Mouse (Mus musculus): Measurements from ENCODE around the gene Tradd. TPM values are rescaled to one million over a fixed set of nuclear protein-coding genes. Genes with fewer than 3 reads are reported as not detected.
A peak's percentile ranks its signal among the peaks of the same experiment; 100 is the strongest.

Tradd gene
- total RNA-seq, 2 experiments from 2014 or later = 11.1 to 13.3 TPM

GRCm38 (mm10) chr8:105275387-105275786 is 11.0 kb upstream of the Tradd start:
- no peak for ATAC-seq (ENCODE audit: poor library complexity, severe bottlenecking)

GRCm38 (mm10) chr8:105270916-105271186 is 6.4 kb upstream of the Tradd start:
- ATAC-seq (ENCODE audit: poor library complexity, severe bottlenecking) = no peak

- no peak for ATAC-seq (ENCODE audit: poor library complexity, severe bottlenecking)
Observed at GRCm38 (mm10) chr8:105270101-105270915, 5.9 kb upstream of the Tradd start.

GRCm38 (mm10) chr8:105269461-105269947 is 5.1 kb upstream of the Tradd start, which contains the start of gene Hsf4:
Hsf4 (plus strand) TSS chr8:105269801.
- peak; percentile 47 for ATAC-seq (ENCODE audit: poor library complexity, severe bottlenecking)

GRCm38 (mm10) chr8:105269075-105269458 is 4.7 kb upstream of the Tradd start:
- ATAC-seq (ENCODE audit: poor library complexity, severe bottlenecking) = no peak

- no peak for ATAC-seq (ENCODE audit: poor library complexity, severe bottlenecking)
Observed at GRCm38 (mm10) chr8:105268342-105269074, 4.1 kb upstream of the Tradd start.

- ATAC-seq (ENCODE audit: poor library complexity, severe bottlenecking) = no peak
Observed at GRCm38 (mm10) chr8:105266775-105267174, 2.4 kb upstream of the Tradd start.

- ATAC-seq (ENCODE audit: poor library complexity, severe bottlenecking) = peak; percentile 68
Observed at GRCm38 (mm10) chr8:105265128-105265527, 719 bp upstream of the Tradd start.

DNA sequence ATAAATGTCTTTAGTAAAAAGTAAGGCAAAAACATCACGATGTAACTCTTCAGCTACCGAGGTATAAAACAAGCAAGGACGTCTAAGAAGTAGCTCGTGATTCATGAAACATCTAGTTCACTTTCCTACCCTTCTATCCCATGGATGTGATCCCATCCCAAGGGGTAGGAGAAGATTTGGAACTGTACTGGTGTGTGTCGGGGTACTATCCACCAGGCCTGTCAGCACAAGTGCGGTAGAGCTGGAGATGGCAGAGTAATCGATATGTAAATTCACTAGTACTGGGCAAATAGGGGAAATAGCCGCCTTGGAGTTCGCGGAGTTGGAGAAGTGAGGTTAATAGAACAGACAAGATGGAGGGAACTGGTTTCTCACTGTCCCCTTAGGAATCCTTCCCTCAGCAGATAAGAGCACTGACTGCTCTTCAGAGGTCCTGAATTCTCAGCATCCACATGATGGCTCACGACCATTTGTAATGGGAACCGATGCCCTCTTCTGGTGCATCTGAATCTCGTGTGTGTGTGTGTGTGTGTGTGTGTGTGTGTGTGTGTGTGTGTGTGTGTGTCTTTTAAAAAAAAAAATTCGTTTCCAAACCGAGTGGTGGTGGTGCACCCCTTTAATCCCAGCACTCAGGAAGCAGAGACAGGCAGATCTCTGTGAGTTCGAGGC is 1.0 kb downstream of the Tradd start:
- no peak for ATAC-seq (ENCODE audit: poor library complexity, severe bottlenecking)

- ATAC-seq (ENCODE audit: poor library complexity, severe bottlenecking) = no peak
Observed at GRCm38 (mm10) chr8:105261326-105261980, 3.0 kb downstream of the Tradd start.

- ATAC-seq (ENCODE audit: poor library complexity, severe bottlenecking) = no peak
Observed at GRCm38 (mm10) chr8:105260371-105261099, 3.9 kb downstream of the Tradd start.

GRCm38 (mm10) chr8:105259721-105260320 is 4.6 kb downstream of the Tradd start:
- peak; percentile 72 for ATAC-seq (ENCODE audit: poor library complexity, severe bottlenecking)

- ATAC-seq (ENCODE audit: poor library complexity, severe bottlenecking) = peak; percentile 13
Observed at GRCm38 (mm10) chr8:105258911-105259720, 5.3 kb downstream of the Tradd start.

DNA sequence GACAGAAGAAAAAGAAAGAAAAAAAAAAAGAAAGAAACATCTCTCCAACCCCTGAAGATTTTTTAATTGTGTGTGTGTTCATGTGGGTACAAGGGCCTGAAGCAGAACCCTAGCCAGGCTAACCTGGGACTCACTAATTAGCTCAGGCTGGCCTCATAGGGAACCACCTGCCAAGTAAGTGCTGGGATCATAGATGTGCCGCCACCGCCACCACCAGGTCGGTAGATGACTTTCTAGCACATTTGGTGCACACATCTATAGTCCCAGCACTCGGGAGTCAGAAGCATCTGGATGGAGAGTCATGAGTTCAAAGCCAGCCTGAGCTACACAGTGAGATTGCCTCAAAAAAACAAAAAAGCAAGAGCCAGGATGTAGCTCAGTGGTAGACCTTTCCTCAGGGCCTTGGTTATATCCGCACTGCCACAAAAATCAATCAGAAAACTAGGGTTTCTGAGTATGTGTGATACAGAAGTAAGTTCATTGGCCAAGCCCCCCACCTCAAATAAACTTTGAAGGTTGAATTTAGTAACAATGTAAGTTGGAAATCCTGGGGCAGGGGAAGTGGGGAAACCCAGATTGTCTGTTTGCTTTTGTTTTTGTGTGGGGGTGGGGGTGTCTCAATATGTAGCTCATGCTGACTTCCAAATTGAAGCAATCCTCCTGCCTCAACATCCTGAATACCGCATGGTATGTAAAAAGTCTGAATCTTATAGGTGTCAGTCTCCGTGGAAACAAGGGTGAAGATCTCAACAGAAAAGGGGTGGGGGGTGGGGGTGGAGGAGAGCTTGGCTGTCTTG is 6.9 kb downstream of the Tradd start:
- no peak for ATAC-seq (ENCODE audit: poor library complexity, severe bottlenecking)

DNA sequence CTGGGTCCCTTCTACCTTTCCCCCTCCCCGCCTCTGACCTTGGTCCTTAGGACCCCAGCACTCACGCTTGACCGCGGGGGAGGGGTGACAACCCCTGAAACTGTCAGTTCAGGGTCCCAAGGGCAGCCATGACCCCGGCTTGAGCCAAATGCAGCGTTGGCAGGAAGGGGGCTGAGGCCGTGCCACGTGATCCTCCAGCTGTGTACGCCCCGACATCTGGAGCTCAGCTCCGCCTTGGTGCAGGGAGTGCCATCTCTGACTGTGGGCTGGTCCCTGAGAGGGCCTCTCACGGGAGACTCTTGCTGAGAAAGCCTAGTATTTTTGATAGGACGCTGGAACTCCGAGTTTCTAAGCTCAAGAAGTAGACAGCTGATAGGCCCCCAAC is 9.5 kb downstream of the Tradd start, which contains the start of gene B3gnt9:
B3gnt9 (minus strand) TSS at position 188 of the 385 bp plus-strand sequence.
- peak; percentile 32 for ATAC-seq (ENCODE audit: poor library complexity, severe bottlenecking)

DNA sequence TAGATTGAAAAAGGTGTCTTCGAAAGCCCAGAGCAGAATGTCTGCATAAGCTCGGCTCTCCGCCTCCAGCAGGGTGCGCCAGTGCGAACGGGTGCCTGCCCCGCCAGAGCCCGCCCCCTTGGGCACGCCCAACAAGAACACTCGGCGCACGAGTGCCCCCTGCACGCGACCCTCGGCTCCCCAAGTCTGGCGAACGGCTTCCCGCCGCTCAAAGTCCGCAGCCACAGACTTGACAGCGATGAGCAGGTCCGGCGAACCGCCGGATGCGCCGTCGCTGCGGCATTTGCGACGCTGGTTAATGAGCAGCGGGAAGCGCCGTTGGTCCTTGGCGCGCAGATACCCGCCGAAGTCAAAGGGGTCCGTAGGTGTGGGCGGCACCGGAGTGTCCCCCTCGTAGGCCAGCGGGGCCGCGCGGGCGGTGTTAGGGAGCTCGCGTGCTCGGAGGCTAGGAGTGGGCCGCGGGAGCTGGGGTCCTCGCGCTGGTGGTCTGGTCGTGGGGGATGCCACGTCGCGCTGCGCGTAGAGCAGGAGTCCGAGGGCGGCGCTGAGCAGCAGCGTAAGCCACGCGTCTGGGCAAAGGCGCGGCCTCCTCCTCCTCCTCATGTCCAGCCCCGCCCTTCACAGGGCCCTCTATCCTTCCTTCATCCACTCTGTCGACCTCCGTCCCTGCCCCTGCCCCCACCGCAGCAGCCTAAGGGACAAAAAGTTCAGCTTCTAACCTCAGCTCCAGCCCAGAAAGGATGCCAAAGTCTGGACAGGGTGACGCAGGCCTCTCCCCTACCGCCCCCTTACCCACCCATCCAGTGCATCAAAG is 10.1 kb downstream of the Tradd start:
- peak; percentile 90 for ATAC-seq (ENCODE audit: poor library complexity, severe bottlenecking)

DNA sequence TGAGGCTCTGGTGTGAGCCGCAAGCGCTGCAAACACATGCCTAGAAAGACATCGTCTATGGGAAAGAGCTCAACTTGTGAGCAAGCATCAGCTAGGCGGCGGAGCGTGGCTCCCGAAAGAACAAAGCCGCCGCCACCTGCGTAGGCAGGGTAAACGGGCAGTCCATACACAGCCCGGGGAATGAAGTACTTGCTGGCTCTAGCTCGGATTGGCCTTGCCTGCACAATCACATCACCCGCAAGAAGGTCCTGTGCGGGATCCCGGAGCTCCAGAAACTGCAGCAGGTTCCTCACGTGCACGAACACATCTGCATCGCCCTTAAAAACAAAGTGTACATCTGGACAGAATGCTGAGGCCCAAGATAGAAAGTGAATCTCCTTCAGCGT is 10.7 kb downstream of the Tradd start:
- ATAC-seq (ENCODE audit: poor library complexity, severe bottlenecking) = no peak
